Mouse (Mus musculus) embryonic facial prominence, embryonic 14.5 days (tissue): ENCODE results near the gene Lpin1. TPM values are rescaled to one million over a fixed set of nuclear protein-coding genes. Genes with fewer than 3 reads are reported as not detected.
A peak's percentile ranks its signal among the peaks of the same experiment; 100 is the strongest.

ENCODE experiments used
- ATAC-seq: fragments of 200-750 bp; cut with Nextera tagmentation; 2 replicates; pipeline ENCODE4 v1.8.0; 2017; ENCODE audit warnings: low read depth, moderate number of reproducible peaks, moderate TSS enrichment
- DNase-seq: peaks from one replicate; pipeline ENCODE4 v3.0.0-alpha.2; 2015; ENCODE audit warnings: low spot score
- H3K27ac ChIP-seq: fragments of 300-500 bp; sonication (generic); replicated peaks from 2 replicates; pipeline ENCODE4 v1.5.1; 2014; ENCODE audit warnings: low read depth, mild to moderate bottlenecking, low read length, moderate library complexity
- H3K27me3 ChIP-seq: fragments of 300-500 bp; sonication (generic); replicated peaks from 2 replicates; pipeline ENCODE4 v1.6.1; 2014; ENCODE audit warnings: low read length; ENCODE audit not compliant: control insufficient read depth, insufficient read depth
- H3K36me3 ChIP-seq: fragments of 300-500 bp; sonication (generic); 2 replicates; pipeline ENCODE4 v1.6.1; 2014; ENCODE audit warnings: low read length, mixed read lengths; ENCODE audit not compliant: control insufficient read depth, insufficient read depth
- H3K4me1 ChIP-seq: fragments of 300-500 bp; sonication (generic); 2 replicates; pipeline ENCODE4 v1.6.1; 2014; ENCODE audit warnings: antibody characterized with exemption, low read length; ENCODE audit not compliant: control insufficient read depth, insufficient read depth
- H3K4me2 ChIP-seq: fragments of 300-500 bp; sonication (generic); 2 replicates; pipeline ENCODE4 v1.6.1; 2014; ENCODE audit warnings: low read depth, mild to moderate bottlenecking, low read length, moderate library complexity, mixed read lengths
- H3K4me3 ChIP-seq: fragments of 300-500 bp; sonication (generic); 2 replicates; pipeline ENCODE4 v1.5.1; 2014; ENCODE audit warnings: low read depth, mild to moderate bottlenecking, low read length
- H3K9ac ChIP-seq: fragments of 300-500 bp; sonication (generic); 2 replicates; pipeline ENCODE4 v1.6.1; 2014; ENCODE audit warnings: low read depth, mild to moderate bottlenecking, low read length, moderate library complexity, mixed read lengths
- H3K9me3 ChIP-seq: fragments of 300-500 bp; sonication (generic); 2 replicates; pipeline ENCODE4 v1.6.1; 2016; ENCODE audit warnings: low read length; ENCODE audit not compliant: control insufficient read depth
- WGBS: fragments of 180-500 bp; shearing (Covaris S2); extraction: QIAGEN DNeasy Blood & Tissue Kit; methylation state at CpG from one replicate; pipeline ENCODE4 v1.1.7; 2014; 5-methylcytosine and 5-hydroxymethylcytosine counted together
- polyA plus RNA-seq: library from polyadenylated mRNA; unstranded; fragments of >200 nt; fragmentation: Nextera tagmentation; extraction: Ambion mirVana; gene quantifications from 2 replicates; pipeline ENCODE4 v1.2.1, GENCODE M21; 2014

Lpin1 gene
- polyA plus RNA-seq, 1 experiment from 2014 or later, result 7.1 TPM

- no peak overlapping the region; the same call in 1 of the 2 replicates for H3K27ac ChIP-seq
- peaks cover 26% of the 10 kb centered on the region for H3K4me1 ChIP-seq
- 14% methylated on average over 7 of the region's 7 CpGs for WGBS
Observed at GRCm38 (mm10) chr12:16588396-16589042, 22.2 kb downstream of the Lpin1 start.

GRCm38 (mm10) chr12:16587767-16588166 lies 23.0 kb downstream of the Lpin1 start:
- peaks cover 26% of the 10 kb centered on the region for H3K4me1 ChIP-seq

More at GRCm38 (mm10) chr12:16588396-16589042, 22.2 kb downstream of the Lpin1 start:
- Histone ChIP-seq H3K36me3 (no peaks in the 10 kb centered on the region), H3K4me3 (peak overlapping the region; percentile 55), H3K27me3 (no peaks in the 10 kb centered on the region), H3K4me2 (peak overlapping the region; percentile 85), H3K9ac (peak overlapping the region; percentile 72), H3K9me3 (no peaks in the 10 kb centered on the region)
- no peak for DNase-seq
- ATAC-seq, result no peak

GRCm38 (mm10) chr12:16587111-16587510 lies 23.7 kb downstream of the Lpin1 start:
- 61% methylated on average over 2 of the region's 2 CpGs for WGBS
- Histone ChIP-seq H3K4me3 (no peak overlapping the region), H3K27me3 (no peaks in the 10 kb centered on the region), H3K4me2 (no peak overlapping the region), H3K9me3 (no peaks in the 10 kb centered on the region), H3K9ac (no peak overlapping the region), H3K36me3 (no peaks in the 10 kb centered on the region), H3K4me1 (peaks cover 26% of the 10 kb centered on the region), H3K27ac (no peak overlapping the region)
- no peak for ATAC-seq
- no peak for DNase-seq

More at GRCm38 (mm10) chr12:16587767-16588166, 23.0 kb downstream of the Lpin1 start:
- H3K27ac ChIP-seq, result no peak overlapping the region
- no peak overlapping the region for H3K9ac ChIP-seq
- no peak for ATAC-seq
- peak overlapping the region; percentile 85 for H3K4me2 ChIP-seq
- WGBS, result 57% methylated on average over 5 of the region's 5 CpGs
- no peaks in the 10 kb centered on the region for H3K36me3 ChIP-seq
- no peak overlapping the region for H3K4me3 ChIP-seq
- no peaks in the 10 kb centered on the region for H3K27me3 ChIP-seq
- no peak for DNase-seq
- H3K9me3 ChIP-seq, result no peaks in the 10 kb centered on the region

GRCm38 (mm10) chr12:16584964-16585363 lies 25.8 kb downstream of the Lpin1 start:
- DNase-seq (no peak), ATAC-seq (no peak)
- H3K9me3 ChIP-seq, result no peaks in the 10 kb centered on the region
- H3K27ac ChIP-seq, result no peak overlapping the region
- H3K9ac ChIP-seq, result no peak overlapping the region
- peaks cover 18% of the 10 kb centered on the region for H3K4me1 ChIP-seq
- H3K4me3 ChIP-seq, result no peak overlapping the region
- WGBS, result 83% methylated on average over 3 of the region's 3 CpGs
- H3K36me3 ChIP-seq, result no peaks in the 10 kb centered on the region
- no peak overlapping the region for H3K4me2 ChIP-seq
- H3K27me3 ChIP-seq, result no peaks in the 10 kb centered on the region

GRCm38 (mm10) chr12:16584035-16584682 lies 26.6 kb downstream of the Lpin1 start:
- Histone ChIP-seq H3K27me3 (no peaks in the 10 kb centered on the region), H3K36me3 (0 out of 2 replicates have a peak, but pooled peaks cover 8% of the 10 kb centered on the region), H3K9ac (no peak overlapping the region), H3K4me1 (peaks cover 17% of the 10 kb centered on the region), H3K27ac (0 out of 2 replicates have a peak overlapping the region, but pooled peaks have one; percentile 21), H3K9me3 (no peaks in the 10 kb centered on the region), H3K4me2 (no peak overlapping the region), H3K4me3 (no peak overlapping the region)
- 45% methylated on average over 14 of the region's 14 CpGs for WGBS
- ATAC-seq (peak; percentile 79), DNase-seq (peak; percentile 54)

GRCm38 (mm10) chr12:16583313-16583712 lies 27.5 kb downstream of the Lpin1 start:
- no peak overlapping the region for H3K9ac ChIP-seq
- DNase-seq (no peak), ATAC-seq (no peak)
- H3K4me3 ChIP-seq, result no peak overlapping the region
- 0 out of 2 replicates have a peak, but pooled peaks cover 15% of the 10 kb centered on the region for H3K36me3 ChIP-seq
- H3K27me3 ChIP-seq, result no peaks in the 10 kb centered on the region
- no peak overlapping the region for H3K4me2 ChIP-seq
- 96% methylated on average over 3 of the region's 3 CpGs for WGBS
- H3K27ac ChIP-seq, result no peak overlapping the region
- no peaks in the 10 kb centered on the region for H3K9me3 ChIP-seq
- H3K4me1 ChIP-seq, result peaks cover 8% of the 10 kb centered on the region

- H3K36me3 ChIP-seq, result peaks cover 35% of the 10 kb centered on the region
- H3K4me1 ChIP-seq, result peaks cover 5% of the 10 kb centered on the region
- H3K9ac ChIP-seq, result no peak overlapping the region
- 86% methylated on average over 8 of the region's 9 CpGs for WGBS
- ATAC-seq (no peak), DNase-seq (no peak)
- no peak overlapping the region for H3K4me3 ChIP-seq
- H3K27ac ChIP-seq, result no peak overlapping the region
- no peak overlapping the region for H3K4me2 ChIP-seq
- no peaks in the 10 kb centered on the region for H3K9me3 ChIP-seq
- H3K27me3 ChIP-seq, result no peaks in the 10 kb centered on the region
Observed at GRCm38 (mm10) chr12:16580306-16580705, 30.5 kb downstream of the Lpin1 start.

GRCm38 (mm10) chr12:16577665-16578233 lies 33.0 kb downstream of the Lpin1 start:
- H3K4me1 ChIP-seq, result no peaks in the 10 kb centered on the region
- no peak overlapping the region for H3K4me2 ChIP-seq
- H3K4me3 ChIP-seq, result no peak overlapping the region
- ATAC-seq, result no peak
- WGBS, result 68% methylated on average over 9 of the region's 9 CpGs
- H3K27ac ChIP-seq, result no peak overlapping the region
- H3K27me3 ChIP-seq, result no peaks in the 10 kb centered on the region
- no peak overlapping the region for H3K9ac ChIP-seq
- H3K9me3 ChIP-seq, result no peaks in the 10 kb centered on the region
- H3K36me3 ChIP-seq, result peaks cover 45% of the 10 kb centered on the region
- DNase-seq, result peak; percentile 51
